Mouse (Mus musculus): ENCODE measurements around the gene Selenom. TPM values are rescaled to one million over a fixed set of nuclear protein-coding genes. Genes with fewer than 3 reads are reported as not detected.

Gene Selenom
- polyA plus RNA-seq, 1 experiment from 2014 or later = 154 TPM

GRCm38 (mm10) chr11:3526207-3526606 is 11.7 kb downstream of the Selenom start:
- Histone ChIP-seq H3K4me1 (replicated peaks) (no peaks in the 10 kb centered on the region), H3K4me2 (replicated peaks) (no peak overlapping the region), H3K9ac (no peak overlapping the region), H3K4me3 (replicated peaks) (no peak overlapping the region), H3K27me3 (replicated peaks) (no peaks in the 10 kb centered on the region), H3K27ac (no peak overlapping the region), H3K36me3 (peaks cover 75% of the 10 kb centered on the region), H3K9me3 (no peaks in the 10 kb centered on the region)
- 88% methylated on average over 9 of the region's 9 CpGs for WGBS
- no peak for ATAC-seq

GRCm38 (mm10) chr11:3526979-3527738 is 12.7 kb downstream of the Selenom start:
- no peak overlapping the region for H3K9ac ChIP-seq
- no peak for ATAC-seq
- H3K27ac ChIP-seq = no peak overlapping the region
- H3K4me3 ChIP-seq (replicated peaks) = no peak overlapping the region
- H3K4me2 ChIP-seq (replicated peaks) = no peak overlapping the region
- H3K27me3 ChIP-seq (replicated peaks) = no peaks in the 10 kb centered on the region
- H3K4me1 ChIP-seq (replicated peaks) = no peaks in the 10 kb centered on the region
- H3K36me3 ChIP-seq = peaks cover 77% of the 10 kb centered on the region
- no peaks in the 10 kb centered on the region for H3K9me3 ChIP-seq
- 94% methylated on average over 24 of the region's 24 CpGs for WGBS

GRCm38 (mm10) chr11:3527766-3528165 is 13.3 kb downstream of the Selenom start:
- H3K4me3 ChIP-seq (replicated peaks) = no peak overlapping the region
- H3K27ac ChIP-seq = no peak overlapping the region
- H3K4me1 ChIP-seq (replicated peaks) = no peaks in the 10 kb centered on the region
- no peak overlapping the region for H3K9ac ChIP-seq
- no peaks in the 10 kb centered on the region for H3K27me3 ChIP-seq (replicated peaks)
- H3K9me3 ChIP-seq = no peaks in the 10 kb centered on the region
- peaks cover 71% of the 10 kb centered on the region for H3K36me3 ChIP-seq
- no peak overlapping the region for H3K4me2 ChIP-seq (replicated peaks)
- ATAC-seq = no peak
- 82% methylated on average over 8 of the region's 8 CpGs for WGBS

DNA sequence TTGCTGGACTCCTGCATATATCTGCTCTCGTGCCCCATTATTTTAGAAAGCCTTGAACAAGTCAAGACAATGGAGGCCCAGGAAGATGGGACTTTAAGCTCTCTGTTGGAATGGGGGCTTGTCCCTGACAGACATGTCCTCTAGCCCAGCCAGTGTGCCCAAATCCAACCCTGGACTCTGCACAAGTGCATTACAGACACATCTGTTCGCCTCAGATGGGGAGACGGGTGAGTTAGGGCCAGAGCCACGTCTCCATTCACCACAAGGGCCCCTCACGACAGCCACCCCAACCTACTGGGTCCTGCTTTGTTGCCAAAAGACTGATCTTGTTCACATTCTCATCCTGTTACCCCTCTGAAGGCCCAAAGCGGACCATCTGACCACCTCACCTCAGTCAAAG is 13.7 kb downstream of the Selenom start:
- H3K9ac ChIP-seq = no peak overlapping the region
- H3K9me3 ChIP-seq = no peaks in the 10 kb centered on the region
- peaks cover 67% of the 10 kb centered on the region for H3K36me3 ChIP-seq
- ATAC-seq = no peak
- H3K4me2 ChIP-seq (replicated peaks) = no peak overlapping the region
- H3K27me3 ChIP-seq (replicated peaks) = no peaks in the 10 kb centered on the region
- H3K4me1 ChIP-seq (replicated peaks) = no peaks in the 10 kb centered on the region
- WGBS = 89% methylated on average over 6 of the region's 6 CpGs
- H3K27ac ChIP-seq = no peak overlapping the region
- no peak overlapping the region for H3K4me3 ChIP-seq (replicated peaks)

GRCm38 (mm10) chr11:3529476-3530252 is 15.2 kb downstream of the Selenom start:
- Histone ChIP-seq H3K4me3 (replicated peaks) (no peak overlapping the region), H3K4me1 (replicated peaks) (no peaks in the 10 kb centered on the region), H3K27ac (no peak overlapping the region), H3K36me3 (peaks cover 64% of the 10 kb centered on the region), H3K9me3 (no peaks in the 10 kb centered on the region), H3K9ac (no peak overlapping the region), H3K4me2 (replicated peaks) (no peak overlapping the region), H3K27me3 (replicated peaks) (no peaks in the 10 kb centered on the region)
- no peak for ATAC-seq
- 74% methylated on average over 20 of the region's 20 CpGs for WGBS

GRCm38 (mm10) chr11:3530731-3531130 is 16.2 kb downstream of the Selenom start:
- H3K9ac ChIP-seq = no peak overlapping the region
- H3K27me3 ChIP-seq (replicated peaks) = no peaks in the 10 kb centered on the region
- no peak overlapping the region for H3K4me3 ChIP-seq (replicated peaks)
- no peak overlapping the region for H3K27ac ChIP-seq
- H3K4me2 ChIP-seq (replicated peaks) = no peak overlapping the region
- ATAC-seq = no peak
- peaks cover 54% of the 10 kb centered on the region for H3K36me3 ChIP-seq
- 92% methylated on average over 3 of the region's 3 CpGs for WGBS
- H3K9me3 ChIP-seq = no peaks in the 10 kb centered on the region
- H3K4me1 ChIP-seq (replicated peaks) = peaks cover 7% of the 10 kb centered on the region

DNA sequence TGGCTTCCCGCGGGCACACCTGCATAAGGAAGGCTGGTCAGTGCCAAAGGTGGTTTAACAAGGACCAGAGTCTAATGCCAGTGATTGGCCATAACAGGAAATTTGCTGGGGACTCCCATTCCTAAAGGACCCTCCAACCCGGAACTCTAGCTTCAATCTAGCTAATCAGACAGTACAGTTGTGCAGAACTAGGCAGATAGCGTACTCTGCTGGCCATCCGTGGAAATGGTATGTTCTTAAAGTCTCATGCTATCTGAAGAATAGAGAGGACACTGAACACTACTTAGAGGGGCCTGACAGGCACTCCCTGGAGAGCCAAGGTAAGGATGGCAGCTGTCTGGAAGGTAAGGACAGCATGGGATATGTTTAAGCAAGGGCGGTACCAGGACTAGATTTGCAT is 17.1 kb downstream of the Selenom start:
- Histone ChIP-seq H3K4me1 (replicated peaks) (peaks cover 16% of the 10 kb centered on the region), H3K27ac (no peak overlapping the region), H3K9me3 (no peaks in the 10 kb centered on the region), H3K9ac (no peak overlapping the region), H3K4me2 (replicated peaks) (no peak overlapping the region), H3K4me3 (replicated peaks) (no peak overlapping the region), H3K27me3 (replicated peaks) (no peaks in the 10 kb centered on the region), H3K36me3 (peaks cover 46% of the 10 kb centered on the region)
- 84% methylated on average over 6 of the region's 6 CpGs for WGBS
- ATAC-seq = no peak

DNA sequence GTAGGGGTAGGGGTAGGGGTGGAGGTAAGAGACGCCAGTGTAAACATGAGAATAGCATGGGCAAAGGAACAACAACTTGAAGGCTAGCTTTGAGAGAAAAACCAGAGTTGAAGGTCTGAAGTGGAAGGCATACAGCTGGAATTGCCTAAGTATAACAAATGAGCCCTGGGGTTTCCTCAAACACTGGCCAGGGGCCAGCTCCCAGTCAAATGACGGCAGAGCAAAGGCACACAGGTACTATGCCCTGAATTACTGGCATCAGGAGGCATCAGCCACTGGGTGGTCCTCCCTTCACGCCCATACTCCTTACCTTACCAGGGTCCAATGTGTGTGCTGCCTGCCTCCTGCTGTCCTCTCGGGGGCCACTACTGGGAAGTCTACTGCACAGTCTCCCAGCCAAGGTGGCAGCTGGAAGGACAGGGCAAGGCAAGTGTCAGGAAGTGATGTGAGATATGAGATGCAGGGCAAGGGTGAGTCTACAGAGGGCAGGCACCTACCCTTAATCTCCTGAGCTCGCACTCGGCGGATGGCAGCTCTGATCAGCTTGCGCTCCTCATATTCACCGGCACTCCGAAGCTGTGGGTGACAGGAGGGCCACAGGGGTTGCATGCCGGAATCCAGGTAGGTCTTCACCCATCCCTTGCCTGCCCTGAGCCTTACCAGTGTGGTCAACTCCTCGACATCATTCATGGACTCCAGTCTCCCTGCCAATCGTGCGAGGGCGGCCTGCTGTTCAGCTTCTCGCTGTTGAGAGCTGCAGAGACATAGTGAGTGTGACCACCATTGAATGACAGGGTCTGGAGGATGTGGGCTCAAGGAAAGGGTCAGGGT is 17.8 kb downstream of the Selenom start:
- Histone ChIP-seq H3K9me3 (no peaks in the 10 kb centered on the region), H3K36me3 (peaks cover 40% of the 10 kb centered on the region), H3K27ac (no peak overlapping the region), H3K9ac (no peak overlapping the region), H3K4me3 (replicated peaks) (no peak overlapping the region), H3K4me2 (replicated peaks) (no peak overlapping the region), H3K27me3 (replicated peaks) (no peaks in the 10 kb centered on the region), H3K4me1 (replicated peaks) (peaks cover 23% of the 10 kb centered on the region)
- no peak for ATAC-seq
- 87% methylated on average over 16 of the region's 16 CpGs for WGBS

DNA sequence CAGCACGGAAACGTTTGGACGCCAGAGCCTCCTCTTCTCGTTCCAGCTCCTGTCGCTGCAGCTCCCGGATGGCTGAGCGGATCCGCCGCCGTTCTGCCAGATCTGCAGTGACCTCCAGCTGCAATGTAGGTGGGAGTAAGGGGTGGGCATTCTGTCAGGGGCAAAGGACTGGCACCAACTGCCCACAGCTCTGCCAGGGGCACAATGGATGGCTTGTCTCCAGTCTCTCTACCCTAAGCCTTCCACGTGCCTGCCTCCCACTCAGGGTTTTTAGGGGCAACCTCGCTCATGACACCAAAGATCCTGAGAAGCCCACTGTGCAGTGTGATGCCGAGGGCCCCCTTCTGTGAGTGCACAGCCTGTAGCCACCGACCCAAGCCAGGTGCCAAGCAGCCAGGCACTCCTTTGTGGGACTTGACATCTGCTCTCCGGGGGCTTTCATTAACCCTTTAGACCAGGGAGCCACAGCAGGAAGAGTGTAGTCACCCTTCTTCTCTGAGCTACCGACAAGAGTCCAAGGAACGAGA is 19.0 kb downstream of the Selenom start:
- peaks cover 30% of the 10 kb centered on the region for H3K36me3 ChIP-seq
- no peak overlapping the region for H3K9ac ChIP-seq
- no peaks in the 10 kb centered on the region for H3K27me3 ChIP-seq (replicated peaks)
- ATAC-seq = no peak
- whole genome bisulfite sequencing = 90% methylated on average over 17 of the region's 17 CpGs
- H3K27ac ChIP-seq = no peak overlapping the region
- H3K4me3 ChIP-seq (replicated peaks) = no peak overlapping the region
- H3K9me3 ChIP-seq = no peaks in the 10 kb centered on the region
- peaks cover 30% of the 10 kb centered on the region for H3K4me1 ChIP-seq (replicated peaks)
- H3K4me2 ChIP-seq (replicated peaks) = no peak overlapping the region

DNA sequence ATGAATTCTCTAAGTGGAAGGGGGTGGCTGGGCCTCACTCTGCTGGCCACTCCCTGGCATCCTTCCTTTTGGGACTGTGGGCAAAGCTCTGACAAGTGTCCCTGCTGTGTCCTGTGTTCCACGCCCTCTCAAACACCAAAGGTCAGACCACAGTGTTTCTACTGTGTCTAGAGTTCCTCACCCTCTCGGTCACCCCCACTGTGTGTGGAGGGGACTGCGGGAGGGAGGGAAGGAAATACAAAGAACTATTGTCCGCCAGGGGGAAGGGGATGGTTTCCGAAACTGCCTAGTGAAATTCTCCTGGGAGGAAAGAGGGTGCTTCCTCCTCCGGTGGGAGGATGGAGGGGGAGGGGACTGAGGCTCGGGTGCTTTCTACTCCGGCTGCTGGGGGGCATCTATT is 20.5 kb downstream of the Selenom start:
- ATAC-seq = no peak
- Histone ChIP-seq H3K4me1 (replicated peaks) (peaks cover 30% of the 10 kb centered on the region), H3K9ac (peak overlapping the region; percentile 63), H3K27me3 (replicated peaks) (no peaks in the 10 kb centered on the region), H3K36me3 (peaks cover 19% of the 10 kb centered on the region), H3K4me2 (replicated peaks) (peak overlapping the region; percentile 90), H3K27ac (peak overlapping the region; percentile 96), H3K9me3 (no peaks in the 10 kb centered on the region), H3K4me3 (replicated peaks) (peak overlapping the region; percentile 50)
- WGBS = 17% methylated on average over 8 of the region's 8 CpGs

DNA sequence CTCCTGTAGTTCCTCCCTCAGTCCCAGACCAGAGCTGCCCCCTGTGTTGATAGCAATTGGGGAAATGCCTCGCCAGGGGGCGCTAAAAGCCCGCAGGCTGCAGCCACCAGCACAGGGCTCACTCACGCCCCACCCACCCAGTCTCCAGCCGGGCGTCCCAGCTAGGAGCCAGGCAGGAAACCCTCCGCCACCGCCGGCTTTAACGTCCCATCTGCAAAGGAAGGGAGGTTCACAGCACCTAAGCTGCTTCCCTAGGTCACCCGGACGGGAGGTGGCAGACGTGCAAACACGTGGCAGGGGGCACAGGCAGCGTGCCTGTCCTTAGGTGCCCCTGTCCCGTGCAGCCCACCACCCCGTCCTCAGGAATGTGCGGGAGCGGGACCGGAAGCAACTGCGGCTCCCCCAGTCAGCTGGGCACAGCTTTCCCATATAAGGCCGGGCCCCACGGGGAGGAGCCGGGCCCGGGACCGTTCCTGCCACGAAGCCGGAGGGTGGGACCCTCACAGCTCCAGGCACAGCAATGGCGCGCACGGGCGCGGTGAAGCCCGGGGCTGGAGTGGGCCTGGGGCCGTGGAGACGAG is 21.0 kb downstream of the Selenom start:
- Histone ChIP-seq H3K4me1 (replicated peaks) (peaks cover 30% of the 10 kb centered on the region), H3K27me3 (replicated peaks) (no peaks in the 10 kb centered on the region)
- ATAC-seq = peak; percentile 86

More for the DNA sequence above, 21.0 kb downstream of the Selenom start:
- Histone ChIP-seq H3K9me3 (no peaks in the 10 kb centered on the region), H3K36me3 (peaks cover 18% of the 10 kb centered on the region), H3K27ac (peak overlapping the region; percentile 96), H3K9ac (peak overlapping the region; percentile 63), H3K4me3 (replicated peaks) (peak overlapping the region; percentile 50), H3K4me2 (replicated peaks) (peak overlapping the region; percentile 90)
- WGBS = under 1% methylated on average over 36 of the region's 36 CpGs
